Mouse (Mus musculus) forebrain, embryonic 15.5 days (tissue): ENCODE data around the gene Gm20696. TPM values are rescaled to one million over a fixed set of nuclear protein-coding genes. Genes with fewer than 3 reads are reported as not detected.

Experiments used
- ATAC-seq: fragments of 200-750 bp; cut with Nextera tagmentation; replicated peaks from 2 replicates; pipeline ENCODE4 v1.8.0; 2017; ENCODE audit warnings: mild to moderate bottlenecking, moderate TSS enrichment, moderate library complexity
- H3K27ac ChIP-seq: fragments of 300-500 bp; sonication (generic); replicated peaks from 2 replicates; pipeline ENCODE4 v1.5.1; 2015; ENCODE audit warnings: mild to moderate bottlenecking, inconsistent platforms
- H3K27me3 ChIP-seq: fragments of 300-500 bp; sonication (generic); 2 replicates; pipeline ENCODE4 v1.6.1; 2015; ENCODE audit warnings: inconsistent platforms
- H3K36me3 ChIP-seq: fragments of 300-500 bp; sonication (generic); 2 replicates; pipeline ENCODE4 v1.6.1; 2015; ENCODE audit warnings: mild to moderate bottlenecking, inconsistent platforms
- H3K4me1 ChIP-seq: fragments of 300-500 bp; sonication (generic); 2 replicates; pipeline ENCODE4 v1.6.1; 2015; ENCODE audit warnings: inconsistent platforms
- H3K4me2 ChIP-seq: fragments of 300-500 bp; sonication (generic); replicated peaks from 2 replicates; pipeline ENCODE4 v1.6.1; 2015; ENCODE audit warnings: mild to moderate bottlenecking, inconsistent platforms
- H3K4me3 ChIP-seq: fragments of 300-500 bp; sonication (generic); 2 replicates; pipeline ENCODE4 v1.5.1; 2015; ENCODE audit warnings: mild to moderate bottlenecking, inconsistent platforms
- H3K9ac ChIP-seq: fragments of 300-500 bp; sonication (generic); replicated peaks from 2 replicates; pipeline ENCODE4 v1.6.1; 2015; ENCODE audit warnings: mild to moderate bottlenecking, inconsistent platforms
- H3K9me3 ChIP-seq: fragments of 300-500 bp; sonication (generic); 2 replicates; pipeline ENCODE4 v1.6.1; 2016; ENCODE audit warnings: inconsistent platforms
- WGBS: fragments of 180-500 bp; shearing (Covaris S2); methylation state at CpG from one replicate; pipeline ENCODE4 v1.1.7; 2015; ENCODE audit warnings: mixed read lengths; 5-methylcytosine and 5-hydroxymethylcytosine counted together
- polyA plus RNA-seq: library from polyadenylated mRNA; unstranded; fragments of >200 nt; fragmentation: Nextera tagmentation; extraction: Ambion mirVana; gene quantifications from 2 replicates; pipeline ENCODE4 v1.2.1, GENCODE M21; 2015

The Gm20696 gene
- polyA plus RNA-seq, 1 experiment from 2014 or later = 5.8 TPM

- WGBS = 85% methylated on average over 5 of the region's 5 CpGs
- H3K27ac ChIP-seq = no peak overlapping the region
- peaks cover 19% of the 10 kb centered on the region for H3K4me1 ChIP-seq
- no peak overlapping the region for H3K4me2 ChIP-seq
- no peaks in the 10 kb centered on the region for H3K27me3 ChIP-seq
- H3K4me3 ChIP-seq = no peak overlapping the region
- no peaks in the 10 kb centered on the region for H3K36me3 ChIP-seq
- no peaks in the 10 kb centered on the region for H3K9me3 ChIP-seq
- no peak for ATAC-seq
- no peak overlapping the region for H3K9ac ChIP-seq
These were observed 393.4 kb downstream of the Gm20696 start for GRCm38 (mm10) chr6:99273177-99273576.

GRCm38 (mm10) chr6:99272174-99272573, 394.4 kb downstream of the Gm20696 start:
- Histone ChIP-seq H3K4me1 (peaks cover 22% of the 10 kb centered on the region), H3K9me3 (no peaks in the 10 kb centered on the region), H3K9ac (no peak overlapping the region), H3K36me3 (no peaks in the 10 kb centered on the region), H3K27ac (no peak overlapping the region), H3K4me3 (no peak overlapping the region), H3K4me2 (no peak overlapping the region), H3K27me3 (no peaks in the 10 kb centered on the region)
- 85% methylated on average over 3 of the region's 3 CpGs for WGBS
- ATAC-seq = no peak

- H3K9ac ChIP-seq = no peak overlapping the region
- WGBS = 91% methylated on average over 7 of the region's 7 CpGs
- H3K4me2 ChIP-seq = no peak overlapping the region
- no peaks in the 10 kb centered on the region for H3K27me3 ChIP-seq
- no peak overlapping the region for H3K4me3 ChIP-seq
- no peaks in the 10 kb centered on the region for H3K9me3 ChIP-seq
- H3K4me1 ChIP-seq = peaks cover 23% of the 10 kb centered on the region
- H3K36me3 ChIP-seq = no peaks in the 10 kb centered on the region
- no peak for ATAC-seq
- no peak overlapping the region for H3K27ac ChIP-seq
These were observed 394.9 kb downstream of the Gm20696 start for GRCm38 (mm10) chr6:99271741-99272140.

- Histone ChIP-seq H3K4me3 (no peak overlapping the region), H3K36me3 (no peaks in the 10 kb centered on the region), H3K27me3 (no peaks in the 10 kb centered on the region), H3K9me3 (no peaks in the 10 kb centered on the region), H3K9ac (no peak overlapping the region), H3K4me2 (no peak overlapping the region), H3K27ac (no peak overlapping the region), H3K4me1 (peaks cover 31% of the 10 kb centered on the region)
- ATAC-seq = no peak
- 72% methylated on average over 6 of the region's 6 CpGs for WGBS
These were observed 396.7 kb downstream of the Gm20696 start for GRCm38 (mm10) chr6:99269921-99270320.

GRCm38 (mm10) chr6:99268171-99269061, 398.2 kb downstream of the Gm20696 start:
- Histone ChIP-seq H3K9me3 (no peaks in the 10 kb centered on the region), H3K36me3 (no peaks in the 10 kb centered on the region), H3K4me2 (no peak overlapping the region), H3K27me3 (peaks cover 3% of the 10 kb centered on the region; the same call in 1 of the 2 replicates), H3K27ac (no peak overlapping the region), H3K9ac (no peak overlapping the region), H3K4me1 (peaks cover 45% of the 10 kb centered on the region), H3K4me3 (no peak overlapping the region)
- 29% methylated on average over 20 of the region's 20 CpGs for WGBS
- ATAC-seq = peak; percentile 65

- H3K9ac ChIP-seq = peak overlapping the region; percentile 18; the same call in 1 of the 2 replicates
- H3K4me3 ChIP-seq = no peak overlapping the region
- no peaks in the 10 kb centered on the region for H3K36me3 ChIP-seq
- H3K27ac ChIP-seq = peak overlapping the region; percentile 63
- H3K9me3 ChIP-seq = no peaks in the 10 kb centered on the region
- peaks cover 3% of the 10 kb centered on the region; the same call in 1 of the 2 replicates for H3K27me3 ChIP-seq
- H3K4me2 ChIP-seq = peak overlapping the region; percentile 32
- peaks cover 50% of the 10 kb centered on the region for H3K4me1 ChIP-seq
- 12% methylated on average over 13 of the region's 13 CpGs for WGBS
- ATAC-seq = peak; percentile 13; the same call in 1 of the 2 replicates
These were observed 400.5 kb downstream of the Gm20696 start for GRCm38 (mm10) chr6:99265945-99266656.

- no peak overlapping the region for H3K9ac ChIP-seq
- H3K4me3 ChIP-seq = no peak overlapping the region
- WGBS = 22% methylated on average over 4 of the region's 4 CpGs
- no peak for ATAC-seq
- H3K9me3 ChIP-seq = no peaks in the 10 kb centered on the region
- peak overlapping the region; percentile 32; the same call in 1 of the 2 replicates for H3K4me2 ChIP-seq
- no peaks in the 10 kb centered on the region for H3K36me3 ChIP-seq
- H3K27me3 ChIP-seq = peaks cover 3% of the 10 kb centered on the region; the same call in 1 of the 2 replicates
- peaks cover 50% of the 10 kb centered on the region for H3K4me1 ChIP-seq
- peak overlapping the region; percentile 63 for H3K27ac ChIP-seq
These were observed 401.4 kb downstream of the Gm20696 start for GRCm38 (mm10) chr6:99265173-99265572.

- Histone ChIP-seq H3K4me3 (no peak overlapping the region), H3K4me2 (no peak overlapping the region), H3K4me1 (peaks cover 50% of the 10 kb centered on the region), H3K27ac (peak overlapping the region; percentile 33; the same call in 1 of the 2 replicates), H3K36me3 (no peaks in the 10 kb centered on the region), H3K9ac (0 out of 2 replicates have a peak overlapping the region, but pooled peaks have one; percentile 8), H3K9me3 (no peaks in the 10 kb centered on the region), H3K27me3 (peaks cover 3% of the 10 kb centered on the region; the same call in 1 of the 2 replicates)
- WGBS = 33% methylated on average over 13 of the region's 13 CpGs
- ATAC-seq = no peak
These were observed 402.2 kb downstream of the Gm20696 start for GRCm38 (mm10) chr6:99264192-99265093.

GRCm38 (mm10) chr6:99263886-99264185, 402.8 kb downstream of the Gm20696 start:
- ATAC-seq = no peak
- Histone ChIP-seq H3K4me3 (no peak overlapping the region), H3K27ac (no peak overlapping the region), H3K36me3 (no peaks in the 10 kb centered on the region), H3K9me3 (no peaks in the 10 kb centered on the region), H3K9ac (no peak overlapping the region), H3K27me3 (peaks cover 3% of the 10 kb centered on the region; the same call in 1 of the 2 replicates), H3K4me1 (peaks cover 50% of the 10 kb centered on the region), H3K4me2 (no peak overlapping the region)
- whole genome bisulfite sequencing = 60% methylated on average over 2 of the region's 2 CpGs

GRCm38 (mm10) chr6:99263061-99263885, 403.3 kb downstream of the Gm20696 start:
- 27% methylated on average over 11 of the region's 12 CpGs for WGBS
- Histone ChIP-seq H3K36me3 (no peaks in the 10 kb centered on the region), H3K27me3 (peaks cover 3% of the 10 kb centered on the region; the same call in 1 of the 2 replicates), H3K4me2 (no peak overlapping the region), H3K4me3 (no peak overlapping the region), H3K9me3 (no peaks in the 10 kb centered on the region), H3K4me1 (peaks cover 44% of the 10 kb centered on the region), H3K9ac (no peak overlapping the region), H3K27ac (no peak overlapping the region)
- no peak for ATAC-seq

GRCm38 (mm10) chr6:99261737-99262130, 404.9 kb downstream of the Gm20696 start:
- no peak overlapping the region for H3K4me3 ChIP-seq
- WGBS = 37% methylated on average over 4 of the region's 4 CpGs
- peaks cover 39% of the 10 kb centered on the region for H3K4me1 ChIP-seq

More at GRCm38 (mm10) chr6:99261737-99262130, 404.9 kb downstream of the Gm20696 start:
- Histone ChIP-seq H3K9me3 (no peaks in the 10 kb centered on the region), H3K27me3 (peaks cover 3% of the 10 kb centered on the region; the same call in 1 of the 2 replicates), H3K27ac (no peak overlapping the region), H3K9ac (no peak overlapping the region), H3K4me2 (no peak overlapping the region), H3K36me3 (no peaks in the 10 kb centered on the region)
- no peak for ATAC-seq
